Mouse (Mus musculus) cerebellum, adult 8-10 months (tissue): ENCODE measurements around the gene Gas8.
"Not testable (repeated sequence)": the region's sequence is repeated elsewhere in the genome, so short reads cannot be mapped to it uniquely, and the experiment has no call there.

Source experiments
- DNase-seq: peaks from one replicate; pipeline ENCODE4 v3.0.0; 2022

Gas8 gene

GRCm38 (mm10) chr8:123518667-123519066 lies at the start of gene Gas8:
Gas8 (plus strand) TSS chr8:123518834.
- peak; percentile 83 for DNase-seq

DNA sequence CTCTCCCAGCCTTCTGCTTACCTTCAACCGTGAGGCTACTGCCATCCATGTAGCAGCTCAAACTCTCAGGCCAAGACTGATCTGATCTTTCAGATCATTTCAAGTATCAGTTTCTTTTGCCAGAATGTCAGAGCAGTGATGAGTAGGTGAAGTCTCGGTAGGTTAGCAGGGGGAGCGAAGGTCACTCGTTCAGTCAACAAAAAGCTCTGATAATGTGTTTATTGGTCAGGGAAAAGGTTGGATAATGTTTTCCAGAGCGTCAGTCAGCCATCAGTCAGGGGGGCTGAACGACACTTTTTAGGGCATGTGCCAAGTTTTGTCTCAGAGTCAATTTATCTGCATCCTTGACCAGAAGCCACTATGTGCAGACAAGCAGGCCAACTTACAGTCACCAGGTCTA lies 45.6 kb upstream of the Gas8 start:
- DNase-seq, result not testable (repeated sequence)

DNA sequence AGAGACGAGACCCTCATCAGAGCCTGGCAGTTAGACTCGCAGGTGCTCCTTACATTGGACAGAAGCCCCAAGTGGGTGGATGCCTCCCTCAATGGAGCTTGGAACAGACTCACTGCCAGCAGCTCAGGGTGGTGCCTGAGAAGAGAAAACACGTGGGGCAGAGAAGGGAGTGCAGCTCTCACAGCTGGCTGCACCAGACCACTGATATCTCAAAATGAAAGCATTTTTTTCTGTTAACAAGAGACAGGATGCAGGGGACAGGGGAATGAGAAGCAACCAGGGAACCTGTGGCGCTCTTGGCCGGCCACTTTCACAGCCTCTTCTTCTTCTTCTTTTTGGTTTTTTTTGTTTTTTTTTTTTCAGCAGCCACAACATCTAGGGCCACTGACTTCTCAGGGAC lies 44.1 kb upstream of the Gas8 start:
- not testable (repeated sequence) for DNase-seq

DNA sequence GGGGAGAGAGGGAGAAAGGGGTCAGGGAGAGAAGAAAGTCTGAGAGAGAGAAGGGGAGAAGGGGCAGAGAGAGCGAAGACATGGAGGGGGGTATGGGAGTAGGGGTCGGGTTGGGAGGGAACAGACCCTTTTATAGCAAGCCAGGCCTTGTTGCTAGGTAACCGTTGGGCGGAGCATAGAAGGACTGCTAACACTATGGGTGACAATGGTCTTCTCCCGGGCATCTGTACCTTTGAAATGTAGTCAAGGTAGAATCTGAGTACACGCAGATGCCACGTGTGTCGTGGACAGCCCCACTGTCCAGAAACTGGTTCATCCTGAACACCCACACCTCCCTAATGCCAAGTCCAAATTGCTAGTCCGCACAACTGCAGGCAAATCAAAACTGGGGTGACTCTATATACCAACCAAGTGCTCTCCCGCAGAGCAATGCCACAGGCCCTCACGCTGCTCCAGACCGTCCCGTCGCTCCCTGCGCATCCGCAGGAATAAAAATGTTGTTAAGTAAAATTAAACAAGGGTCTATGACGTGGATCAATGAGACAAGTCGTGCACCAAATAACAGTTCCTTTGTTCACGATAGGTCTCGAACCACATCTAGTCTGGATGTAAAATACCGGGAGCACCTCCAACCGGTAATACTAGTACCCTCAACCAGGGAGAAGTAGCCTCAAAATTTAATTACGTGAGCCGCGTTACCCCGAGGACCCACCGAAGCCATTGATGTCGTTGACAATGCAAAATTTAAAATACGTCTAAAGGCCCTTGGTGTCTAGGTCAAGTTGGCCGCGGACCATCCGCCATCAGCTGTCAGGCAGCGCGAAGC lies 41.5 kb upstream of the Gas8 start:
- no peak for DNase-seq

DNA sequence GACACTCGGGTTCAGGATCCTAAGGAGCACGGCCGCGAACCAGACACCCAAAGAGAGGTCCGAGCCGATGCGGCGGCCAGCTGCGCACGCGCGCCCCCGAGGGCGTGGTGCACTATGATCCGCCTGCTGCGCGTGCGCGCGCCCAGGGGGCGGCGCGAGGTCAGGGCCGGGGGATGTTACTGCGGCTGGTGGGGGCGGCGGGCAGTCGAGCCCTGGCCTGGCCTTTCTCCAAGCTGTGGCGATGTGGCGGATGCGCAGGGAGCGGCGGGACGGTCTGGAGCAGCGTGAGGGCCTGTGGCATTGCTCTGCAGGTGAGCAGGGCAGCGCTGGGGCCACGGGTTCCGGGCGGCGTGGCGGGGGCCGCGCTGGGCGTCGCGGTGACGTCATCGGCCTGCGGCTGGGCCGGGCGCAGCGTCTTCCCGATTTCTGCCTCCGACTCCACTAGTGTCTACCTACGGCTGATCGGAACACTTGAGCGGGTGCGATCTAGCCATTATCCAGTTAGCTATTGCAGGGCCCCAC lies 40.8 kb upstream of the Gas8 start, which contains the start of gene Afg3l1:
Afg3l1 (plus strand) TSS at position 167 of the 522 bp plus-strand sequence.
- peak; percentile 96 for DNase-seq

- DNase-seq, result peak; percentile 21
Measured at GRCm38 (mm10) chr8:123478456-123479218, 40.0 kb upstream of the Gas8 start.

DNA sequence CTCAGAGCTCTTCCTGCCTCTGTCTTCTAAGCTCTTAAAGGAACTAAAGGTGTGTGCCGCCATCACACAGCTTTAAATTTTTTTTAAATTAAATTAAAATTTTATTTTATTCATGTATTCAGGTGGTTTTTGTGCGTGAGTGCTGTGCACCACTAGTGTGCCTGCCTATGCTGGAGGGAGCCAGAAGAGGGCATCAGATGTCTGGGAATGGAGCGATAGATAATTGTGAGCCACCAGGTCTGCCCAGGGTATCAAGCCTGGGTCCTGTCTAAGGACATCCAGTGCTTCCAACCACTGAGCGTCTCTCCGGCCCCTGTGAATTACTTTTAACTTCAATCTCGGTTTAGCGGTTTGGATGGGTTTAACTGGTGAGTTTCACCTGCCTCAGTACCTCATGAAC lies 36.0 kb upstream of the Gas8 start:
- no peak for DNase-seq

DNA sequence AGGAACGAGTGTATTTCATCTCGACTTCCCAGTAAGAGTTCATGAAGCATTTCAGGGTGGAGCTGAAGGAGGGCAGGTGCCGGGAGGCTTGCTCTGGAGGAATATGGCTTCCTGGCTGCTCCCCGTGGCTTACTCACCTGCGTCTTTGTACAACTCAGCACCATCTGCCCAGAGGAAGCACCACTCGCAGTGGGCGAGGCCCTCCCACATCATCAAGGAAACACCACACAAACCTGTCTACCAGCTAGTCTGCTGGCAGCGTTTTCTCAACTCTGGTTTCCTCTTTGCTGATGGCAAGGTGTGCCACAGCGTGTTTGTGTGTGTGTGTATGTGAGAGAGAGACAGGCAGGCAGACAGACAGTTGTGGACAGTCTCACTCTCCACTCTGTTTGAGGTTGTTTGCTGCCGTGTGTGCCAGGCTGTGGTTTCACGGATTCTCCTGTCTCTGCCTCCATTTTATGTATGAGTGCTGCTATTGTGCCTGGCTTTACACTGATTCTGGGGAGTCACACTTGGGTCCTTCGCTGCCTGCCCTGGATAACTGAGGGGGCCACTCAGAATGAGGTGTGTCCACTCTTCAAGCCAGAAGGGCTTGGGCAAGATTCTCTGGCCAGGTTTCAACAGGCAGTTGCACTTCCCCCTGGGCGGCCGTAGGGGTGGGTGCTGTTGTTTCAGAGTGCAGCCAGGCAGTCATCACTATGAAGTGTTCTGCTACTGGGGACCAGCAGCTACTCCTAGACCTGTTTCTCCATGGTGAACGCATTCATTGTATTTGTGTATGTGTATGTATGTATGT lies 27.2 kb upstream of the Gas8 start:
- no peak for DNase-seq

DNA sequence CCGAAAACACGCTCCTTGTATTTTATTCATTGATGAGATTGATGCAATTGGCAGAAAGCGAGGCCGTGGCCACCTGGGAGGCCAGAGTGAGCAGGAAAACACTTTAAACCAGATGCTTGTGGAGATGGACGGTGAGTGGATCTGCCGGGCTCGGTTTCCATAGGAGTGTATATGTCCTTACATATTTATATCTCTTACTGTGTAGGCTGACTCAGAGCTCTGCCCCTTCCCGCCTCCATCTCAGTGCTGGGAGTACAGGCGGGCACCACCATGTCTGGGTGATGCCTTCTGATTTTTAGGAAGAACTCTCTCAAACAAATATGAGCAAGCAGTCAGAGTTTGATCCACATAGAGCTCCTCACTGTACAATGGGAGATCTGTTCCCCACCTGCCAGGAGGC lies 25.7 kb upstream of the Gas8 start:
- DNase-seq, result no peak

GRCm38 (mm10) chr8:123497699-123498098 lies 20.9 kb upstream of the Gas8 start:
- DNase-seq, result no peak

GRCm38 (mm10) chr8:123498963-123499362 lies 19.7 kb upstream of the Gas8 start:
- DNase-seq, result no peak

GRCm38 (mm10) chr8:123499556-123499955 lies 19.1 kb upstream of the Gas8 start:
- no peak for DNase-seq

- DNase-seq, result no peak
Measured at GRCm38 (mm10) chr8:123502192-123502591, 16.4 kb upstream of the Gas8 start.

GRCm38 (mm10) chr8:123503801-123504467 lies 14.7 kb upstream of the Gas8 start:
- no peak for DNase-seq

GRCm38 (mm10) chr8:123504591-123505195 lies 13.9 kb upstream of the Gas8 start:
- DNase-seq, result no peak

GRCm38 (mm10) chr8:123505267-123505666 lies 13.4 kb upstream of the Gas8 start:
- no peak for DNase-seq

DNA sequence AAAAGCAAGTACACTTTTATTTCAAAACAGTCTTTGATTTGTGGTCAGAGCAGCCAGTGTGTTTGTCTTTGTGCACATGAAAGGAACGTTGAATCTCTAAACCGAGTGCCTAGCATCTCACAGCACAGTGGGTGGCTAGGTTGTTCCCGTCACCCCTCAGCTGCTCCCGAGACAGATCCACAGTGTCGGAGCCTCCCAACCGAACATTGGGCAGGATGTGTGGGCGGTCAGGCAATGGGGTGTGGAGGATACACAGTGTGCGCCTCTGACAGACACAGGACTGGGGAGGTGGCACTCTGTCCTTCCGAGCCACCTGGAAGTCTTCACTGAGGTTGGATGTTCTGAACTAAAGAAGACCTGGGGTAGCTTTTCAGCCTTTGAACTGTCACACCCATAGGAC lies 12.9 kb upstream of the Gas8 start:
- DNase-seq, result no peak

DNA sequence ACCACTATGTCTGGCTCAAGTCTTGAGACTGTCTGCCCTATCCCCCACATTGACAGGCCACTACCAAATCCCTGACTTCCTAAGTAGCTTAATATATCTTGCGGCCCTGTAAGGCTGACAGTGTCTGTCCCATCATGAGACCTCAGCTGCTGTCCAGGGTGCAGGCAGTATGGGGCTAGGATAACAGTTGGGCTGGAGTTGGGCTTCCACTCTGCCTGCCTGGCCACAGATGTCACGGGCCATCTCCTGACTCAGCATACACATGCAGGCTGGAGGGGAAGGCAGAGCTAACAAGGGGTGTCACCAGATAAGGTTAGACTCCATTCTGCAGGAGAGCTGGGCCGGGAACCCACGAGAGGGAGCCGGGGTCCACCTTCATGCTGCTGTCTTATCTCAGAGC lies 11.5 kb upstream of the Gas8 start:
- DNase-seq, result no peak

DNA sequence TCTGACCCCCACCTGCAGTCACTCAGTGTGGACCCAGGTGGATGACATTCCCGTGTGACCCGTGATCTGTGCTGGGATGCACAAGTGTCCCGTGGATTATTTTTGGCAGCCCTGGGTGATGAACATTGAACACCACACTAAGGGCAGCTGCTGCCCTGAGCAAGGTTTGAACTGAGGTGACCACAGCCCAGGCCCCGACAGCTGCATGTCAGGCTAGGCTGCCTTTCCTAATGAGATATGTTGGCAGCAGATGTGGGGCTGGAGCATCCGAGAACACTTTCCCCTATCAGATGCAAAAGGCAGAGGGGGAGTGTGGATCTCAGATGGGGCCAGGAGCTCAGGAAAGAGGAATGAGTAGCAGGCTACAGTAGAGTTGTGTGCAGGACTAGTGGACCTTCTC lies 7.8 kb upstream of the Gas8 start:
- DNase-seq, result no peak

DNA sequence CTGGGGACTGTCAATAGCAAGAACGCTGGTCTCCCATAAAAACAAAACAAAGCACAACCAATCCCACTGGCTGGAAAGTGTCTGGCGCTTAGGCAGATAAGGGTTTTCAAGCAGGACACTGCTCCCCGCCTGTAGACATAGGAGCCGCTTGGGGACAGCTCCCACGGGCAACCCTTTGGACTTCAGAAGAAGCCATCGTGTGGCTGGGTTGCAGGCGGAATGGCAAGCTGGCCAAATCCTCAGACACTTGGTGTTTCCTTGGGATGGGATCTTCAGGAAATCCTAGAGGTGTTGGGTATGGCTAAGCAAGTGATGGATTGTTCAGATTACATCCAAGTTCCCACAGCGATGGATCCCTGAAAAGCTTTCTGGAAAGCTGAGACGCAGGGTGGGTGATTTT lies 4.5 kb upstream of the Gas8 start:
- DNase-seq, result no peak

DNA sequence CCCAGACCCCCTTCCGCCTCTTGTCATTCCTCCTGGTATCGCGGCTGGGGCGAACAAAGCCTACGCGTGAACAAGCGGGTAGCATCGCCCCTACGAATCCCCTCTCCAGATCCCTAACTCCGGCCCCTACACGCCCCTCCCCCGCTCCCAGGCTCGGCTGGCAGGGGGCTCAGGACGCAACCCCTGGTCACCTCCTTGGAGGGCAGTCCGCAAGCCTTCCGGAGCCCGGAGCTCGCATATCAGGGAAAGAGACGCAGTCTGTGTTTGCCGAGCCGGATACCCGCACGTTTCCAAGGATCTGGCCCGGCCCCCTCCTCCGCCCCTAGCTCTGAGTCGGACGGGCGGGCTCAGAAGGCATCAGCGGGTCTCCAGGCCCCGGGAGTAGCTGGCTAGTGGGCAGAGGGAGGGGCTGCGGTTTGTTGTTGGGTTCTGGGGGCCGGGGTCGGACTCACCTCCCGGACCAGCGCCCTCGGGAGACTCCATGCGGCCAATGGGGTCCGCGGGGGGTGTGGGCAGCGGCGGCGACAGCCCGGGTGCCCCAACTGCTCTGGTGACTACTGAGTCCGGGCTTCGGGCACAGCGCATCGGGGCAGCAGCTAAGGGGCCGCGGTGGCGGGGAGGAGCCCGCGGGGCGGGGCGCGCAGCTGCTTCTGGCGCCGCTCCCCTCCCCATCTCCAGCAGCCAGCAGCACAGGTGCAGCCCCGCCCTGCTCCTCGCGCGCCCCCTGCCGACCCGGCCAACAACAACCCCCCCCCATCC lies 3.7 kb upstream of the Gas8 start, which contains the start of gene Dbndd1:
Dbndd1 (minus strand) TSS at position 683 of the 759 bp plus-strand sequence.
- DNase-seq, result peak; percentile 37
